Mouse (Mus musculus) right cerebral cortex, postnatal 4 days (tissue): Measurements from ENCODE around the gene Ptprm.
A peak's percentile ranks its signal among the peaks of the same experiment; 100 is the strongest.

ENCODE experiments used
- DNase-seq: peaks from one replicate; pipeline ENCODE4 v3.0.0-alpha.2; 2022

Ptprm gene

DNA sequence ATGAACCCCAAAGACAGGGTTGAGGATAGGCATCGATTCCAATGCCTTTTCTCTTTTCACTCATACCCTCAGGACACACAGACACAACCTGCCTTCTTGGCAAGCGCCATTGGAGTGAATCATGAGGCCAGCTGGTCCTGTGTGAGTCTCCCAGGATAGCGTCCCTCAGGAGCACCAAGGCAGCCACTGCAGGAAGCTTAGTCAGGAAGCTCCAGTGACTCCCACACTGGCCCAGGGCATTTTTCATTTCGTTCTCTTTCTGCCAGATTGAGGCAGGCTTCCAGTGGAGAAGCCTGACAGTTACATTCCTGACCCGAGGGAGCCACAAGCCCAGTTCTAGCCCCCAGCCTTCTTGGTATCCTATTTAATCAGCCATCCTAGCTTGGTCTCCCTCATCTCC is 393.3 kb downstream of the Ptprm start:
- no peak for DNase-seq

DNA sequence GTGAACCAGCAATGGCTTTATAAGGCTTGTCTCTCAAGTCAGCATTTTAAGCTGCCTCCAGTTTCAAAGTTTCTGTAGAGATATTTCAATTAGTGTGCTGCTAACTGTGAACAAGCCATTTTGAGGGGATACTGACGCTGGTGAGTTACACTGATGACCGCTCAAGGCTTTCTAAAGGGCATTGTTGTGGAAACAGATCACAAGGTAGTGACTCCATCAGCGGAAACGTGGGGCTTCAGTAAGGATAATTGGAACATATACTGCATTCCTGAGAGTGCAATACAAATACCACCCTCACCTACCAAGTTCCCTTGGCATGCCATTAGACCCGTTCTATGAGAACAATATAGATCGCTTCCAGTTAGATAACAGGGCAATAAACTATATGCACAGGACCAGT is 393.7 kb downstream of the Ptprm start:
- DNase-seq = no peak

DNA sequence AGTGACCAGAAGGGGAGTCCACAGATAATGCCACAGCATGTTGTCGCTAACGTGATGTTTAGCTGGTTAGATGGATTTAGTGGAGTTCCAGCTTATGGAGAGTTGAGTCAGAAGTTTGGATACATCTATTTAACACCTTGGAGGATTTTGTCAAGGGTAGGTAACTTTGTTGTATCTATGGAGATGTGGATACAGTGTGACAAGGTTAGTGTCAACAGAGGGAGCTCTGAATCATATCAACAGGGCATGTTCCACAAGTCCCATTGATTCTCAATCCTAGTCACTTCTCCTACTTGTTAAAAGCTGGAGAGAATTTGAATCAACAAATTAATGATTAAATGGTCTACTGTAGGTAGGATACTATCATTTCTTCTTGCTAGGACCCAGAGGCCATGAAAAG is 394.4 kb downstream of the Ptprm start:
- no peak for DNase-seq

DNA sequence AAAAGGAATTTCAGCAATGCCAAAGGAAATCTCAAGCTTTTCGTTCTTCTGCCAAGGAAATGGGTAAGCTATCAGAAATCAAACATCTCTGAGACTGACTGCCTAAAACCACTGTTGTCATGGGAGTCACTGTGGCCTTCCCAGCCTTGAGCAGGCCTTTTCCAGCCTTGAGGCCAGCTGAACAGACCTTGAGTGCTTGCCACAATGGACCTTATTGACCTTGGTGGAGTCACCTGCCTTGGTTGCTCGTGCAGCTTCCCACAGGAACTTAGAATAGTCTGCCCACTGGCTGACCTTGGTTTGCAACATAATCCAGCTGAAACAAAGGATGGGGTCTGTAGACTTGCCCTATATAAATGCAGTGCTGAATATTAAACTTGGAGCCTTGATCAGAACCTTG is 395.5 kb downstream of the Ptprm start:
- no peak for DNase-seq

DNA sequence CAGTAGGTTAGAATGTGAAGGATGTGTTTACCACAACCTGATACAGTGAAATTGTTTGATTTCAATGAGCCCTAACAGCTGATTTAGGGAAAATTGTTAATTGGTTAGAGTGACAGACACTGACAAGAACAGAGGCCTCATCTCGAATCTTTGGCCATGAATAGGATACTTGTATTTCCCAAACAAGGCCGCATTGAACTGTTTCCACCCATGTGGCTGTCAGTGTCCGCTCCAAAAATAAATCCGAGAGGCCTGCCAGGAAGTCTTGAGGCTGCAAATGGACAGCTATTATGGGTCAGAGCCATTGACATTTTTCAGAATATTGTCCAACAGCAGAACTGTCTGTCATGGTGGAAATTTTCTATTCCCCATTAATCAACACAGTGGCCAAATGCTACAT is 409.8 kb downstream of the Ptprm start:
- DNase-seq = no peak

DNA sequence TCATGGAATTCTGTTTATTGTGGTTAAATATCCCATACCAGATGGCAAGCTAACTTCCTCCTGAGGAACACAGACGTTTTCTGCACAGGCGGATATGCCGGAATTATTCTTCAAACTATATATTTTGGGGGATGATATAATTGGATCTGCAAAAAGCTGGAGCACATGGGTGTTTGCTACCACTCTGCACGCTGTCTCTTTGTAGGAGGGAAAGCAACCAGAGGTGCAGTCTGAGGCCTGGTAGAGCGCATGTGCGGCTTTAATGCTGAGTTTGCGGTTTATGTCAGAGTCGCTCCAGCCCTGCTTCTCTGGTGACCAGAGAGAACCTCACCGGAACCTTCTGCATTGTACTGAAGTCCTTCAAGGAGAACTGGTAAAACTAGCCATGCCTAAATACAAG is 410.7 kb downstream of the Ptprm start:
- peak; percentile 10 for DNase-seq

DNA sequence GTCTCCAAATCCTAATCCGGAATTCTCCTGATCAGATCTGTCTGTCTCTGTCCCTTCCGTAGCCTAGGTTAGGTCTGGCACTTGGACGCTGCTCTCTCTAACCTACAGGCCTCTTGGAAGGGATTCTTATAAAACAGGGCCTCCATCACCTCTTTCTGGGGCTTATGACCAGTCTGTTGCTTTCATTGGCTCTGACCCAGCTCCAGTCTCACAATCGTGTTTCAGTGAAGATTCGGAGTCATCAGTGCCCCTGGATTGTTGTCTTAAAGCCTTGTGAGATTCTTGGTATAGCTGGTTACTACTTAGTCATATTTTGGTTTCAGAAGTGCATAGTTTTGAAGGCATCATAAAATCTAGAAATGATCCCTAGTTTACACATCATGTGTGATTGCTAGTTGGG is 428.6 kb downstream of the Ptprm start:
- no peak for DNase-seq

DNA sequence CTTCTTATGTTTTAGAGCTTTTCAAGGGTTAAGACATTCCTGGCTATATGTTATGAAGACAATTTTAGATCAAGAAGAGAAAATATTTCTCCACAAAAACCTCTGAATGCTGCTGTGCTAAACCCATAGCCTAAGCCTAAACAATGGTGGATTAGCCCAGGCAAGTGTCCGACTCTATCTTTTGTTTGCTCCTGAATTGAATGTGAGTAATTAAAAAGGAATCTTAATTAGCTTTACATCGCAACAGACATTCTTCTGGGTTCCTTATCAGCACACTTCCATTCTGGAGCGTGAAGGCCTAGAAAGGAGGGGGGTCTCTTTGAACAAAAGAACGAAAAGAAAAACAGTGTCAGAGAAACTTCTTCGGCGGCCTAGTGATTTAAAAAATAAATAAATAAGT is 439.6 kb downstream of the Ptprm start:
- DNase-seq = no peak

DNA sequence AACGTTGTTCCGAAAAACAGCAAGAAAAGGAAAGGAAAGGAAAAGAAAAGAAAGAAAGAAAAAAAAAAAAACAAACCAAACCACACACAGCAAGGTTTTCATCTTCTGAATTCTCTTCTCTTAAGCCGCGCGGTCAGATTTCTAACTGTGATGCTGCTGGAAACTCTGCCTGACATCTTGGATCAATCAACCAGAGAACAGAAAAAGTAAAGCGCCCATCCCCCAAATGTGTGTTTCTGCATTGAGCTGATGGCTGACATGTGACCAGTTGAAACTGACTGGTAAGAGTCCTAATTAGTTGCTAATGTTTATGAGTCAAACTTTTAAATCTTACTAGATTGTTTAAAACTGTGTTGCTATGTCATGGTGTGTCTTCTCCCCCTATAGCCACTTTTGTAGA is 441.7 kb downstream of the Ptprm start:
- DNase-seq = no peak

DNA sequence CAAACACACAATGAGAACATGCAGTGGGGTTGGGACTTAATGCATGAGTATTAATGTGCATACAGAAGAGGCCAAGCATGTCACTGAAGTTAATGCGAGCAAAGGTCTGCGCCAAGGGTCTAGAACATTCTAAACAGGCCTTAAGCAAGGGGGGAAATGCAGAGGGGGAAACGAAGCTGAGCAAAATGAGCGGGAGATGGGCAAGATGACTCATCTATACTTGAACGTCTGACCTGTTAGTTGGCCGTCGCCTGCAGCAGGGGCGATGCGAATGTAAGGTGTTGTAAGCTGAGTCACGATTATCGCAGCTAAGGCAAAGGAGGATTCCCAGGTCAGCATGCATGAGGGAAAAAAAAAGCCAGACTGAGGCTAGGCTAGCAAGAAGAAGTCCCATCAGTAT is 442.1 kb downstream of the Ptprm start:
- DNase-seq = no peak

DNA sequence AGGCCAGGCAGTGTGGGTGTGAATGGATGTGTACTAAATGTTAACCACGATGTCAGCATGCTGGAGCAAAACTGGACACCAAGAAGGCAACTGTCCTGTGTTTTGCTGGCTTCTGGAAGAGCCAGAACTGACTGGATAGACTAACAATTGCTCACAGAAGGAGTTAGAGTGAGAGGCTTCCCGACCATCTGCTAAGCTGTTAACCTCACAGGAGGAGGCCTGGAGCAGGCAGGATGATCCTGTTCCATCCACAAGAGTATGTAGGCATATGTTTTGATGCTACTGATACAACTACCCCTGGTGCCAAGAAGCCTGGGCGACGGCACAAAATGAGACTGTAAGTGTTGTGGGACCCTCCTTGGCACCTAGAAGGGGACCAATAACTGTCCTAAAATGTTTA is 444.4 kb downstream of the Ptprm start:
- DNase-seq = no peak

DNA sequence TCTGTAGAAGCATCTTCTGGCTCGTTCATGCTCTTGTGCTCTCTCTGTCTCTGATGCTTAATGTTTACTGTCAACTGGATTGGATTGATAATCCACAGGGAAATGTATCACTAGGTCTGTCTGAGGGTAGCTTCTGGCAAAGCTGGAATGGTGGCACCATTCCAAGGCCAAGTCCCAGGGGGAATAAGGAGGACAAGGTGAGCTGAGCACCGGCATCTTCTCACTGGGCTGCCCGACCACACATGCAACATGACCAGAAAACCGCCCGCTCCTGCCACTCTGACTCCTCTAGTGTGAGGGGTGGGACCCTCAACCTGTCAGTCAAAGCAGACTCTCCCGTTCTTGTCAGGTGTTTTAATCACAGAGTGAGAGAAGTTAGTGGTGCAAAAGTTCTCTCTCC is 445.3 kb downstream of the Ptprm start:
- no peak for DNase-seq

DNA sequence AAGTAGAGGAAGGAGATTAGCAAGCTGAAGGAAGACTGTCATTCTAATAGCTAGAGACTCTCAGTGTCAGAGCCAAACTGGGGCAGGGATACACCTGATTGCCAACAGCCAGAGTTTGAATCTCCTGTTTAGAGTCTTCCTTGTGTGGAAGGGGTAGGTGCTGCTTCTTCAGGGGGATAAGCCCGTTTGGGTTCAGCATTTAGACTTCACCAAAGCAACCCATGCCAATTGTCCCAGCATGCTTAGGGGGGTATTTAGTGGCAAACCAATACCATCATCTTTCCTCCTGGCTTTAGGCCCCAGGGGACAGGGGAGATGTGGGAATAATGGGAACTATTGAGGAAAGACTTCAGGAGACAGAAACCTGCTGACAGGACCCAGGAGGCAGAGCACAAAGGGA is 460.1 kb downstream of the Ptprm start:
- DNase-seq = no peak

DNA sequence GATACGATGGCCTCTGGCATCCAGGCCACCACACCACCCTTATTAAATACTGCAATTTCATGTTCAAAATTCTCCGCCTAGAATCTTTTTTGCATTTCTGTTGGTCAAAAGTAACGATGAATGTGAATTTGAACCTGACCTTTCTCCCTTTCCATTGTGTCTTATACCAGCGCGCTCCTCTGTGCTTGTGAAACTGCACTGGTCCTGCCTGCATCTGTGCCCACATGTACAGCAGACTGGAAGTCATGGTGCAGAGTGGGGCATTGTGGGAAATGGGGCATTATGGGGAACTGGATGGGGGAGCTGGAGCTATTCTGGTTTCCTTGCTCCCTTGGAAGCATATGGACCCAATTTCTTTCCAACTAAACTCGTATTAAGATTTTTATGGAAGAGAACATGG is 462.3 kb downstream of the Ptprm start:
- DNase-seq = no peak

DNA sequence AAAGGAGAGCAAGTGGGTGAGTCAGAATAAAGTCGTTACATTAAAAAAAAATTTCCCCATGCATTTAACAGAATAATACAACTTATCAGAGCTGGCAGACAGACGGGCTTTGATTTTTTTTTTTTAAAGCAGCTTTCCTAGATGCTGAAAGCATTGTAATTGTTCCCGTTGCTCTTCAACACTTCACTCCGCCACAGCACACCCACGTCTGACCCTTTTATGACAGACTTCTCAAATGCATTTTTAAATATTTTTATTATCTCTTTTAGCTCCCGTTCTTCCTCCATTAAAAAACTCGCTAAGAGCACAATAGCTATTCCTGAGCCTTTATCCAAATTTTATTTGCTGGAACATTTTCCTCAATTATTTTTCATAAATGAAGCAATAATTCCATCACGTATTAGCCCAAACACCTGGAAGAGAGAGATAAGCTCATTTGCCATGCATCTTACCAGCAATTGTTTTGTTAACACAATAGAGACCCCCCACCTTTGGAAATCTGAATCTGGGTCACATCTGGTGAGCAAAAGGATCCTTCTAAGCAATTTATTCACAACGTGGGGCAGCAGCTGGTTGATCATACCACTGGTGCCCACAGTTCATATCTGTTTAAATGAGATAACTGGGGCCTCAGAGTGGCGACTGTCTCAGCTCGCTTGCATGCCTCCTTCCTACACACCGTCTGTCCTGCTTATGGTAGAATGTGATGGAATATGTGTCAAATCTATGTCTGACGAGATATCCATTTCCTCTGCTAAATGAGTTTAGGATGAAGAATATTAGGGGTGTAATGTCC is 463.0 kb downstream of the Ptprm start:
- no peak for DNase-seq

DNA sequence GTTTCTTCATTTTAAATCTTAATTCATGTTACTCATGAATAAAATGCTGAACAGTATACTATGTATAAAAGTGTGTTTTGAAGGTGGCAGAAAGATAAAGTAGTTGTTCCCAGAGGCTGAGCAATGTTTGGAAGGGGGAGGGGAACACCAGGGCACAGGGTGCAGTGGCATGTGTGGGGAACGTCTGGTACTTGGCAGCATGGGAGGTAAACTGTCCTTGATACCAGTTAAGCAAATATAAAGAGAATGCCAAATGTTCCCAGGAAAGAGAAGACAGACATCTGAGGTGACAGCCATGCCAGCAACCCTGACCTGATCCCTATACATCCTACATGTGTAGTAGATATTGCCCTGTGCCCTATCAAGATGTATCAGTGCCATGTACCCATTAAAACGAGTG is 472.0 kb downstream of the Ptprm start:
- DNase-seq = no peak

DNA sequence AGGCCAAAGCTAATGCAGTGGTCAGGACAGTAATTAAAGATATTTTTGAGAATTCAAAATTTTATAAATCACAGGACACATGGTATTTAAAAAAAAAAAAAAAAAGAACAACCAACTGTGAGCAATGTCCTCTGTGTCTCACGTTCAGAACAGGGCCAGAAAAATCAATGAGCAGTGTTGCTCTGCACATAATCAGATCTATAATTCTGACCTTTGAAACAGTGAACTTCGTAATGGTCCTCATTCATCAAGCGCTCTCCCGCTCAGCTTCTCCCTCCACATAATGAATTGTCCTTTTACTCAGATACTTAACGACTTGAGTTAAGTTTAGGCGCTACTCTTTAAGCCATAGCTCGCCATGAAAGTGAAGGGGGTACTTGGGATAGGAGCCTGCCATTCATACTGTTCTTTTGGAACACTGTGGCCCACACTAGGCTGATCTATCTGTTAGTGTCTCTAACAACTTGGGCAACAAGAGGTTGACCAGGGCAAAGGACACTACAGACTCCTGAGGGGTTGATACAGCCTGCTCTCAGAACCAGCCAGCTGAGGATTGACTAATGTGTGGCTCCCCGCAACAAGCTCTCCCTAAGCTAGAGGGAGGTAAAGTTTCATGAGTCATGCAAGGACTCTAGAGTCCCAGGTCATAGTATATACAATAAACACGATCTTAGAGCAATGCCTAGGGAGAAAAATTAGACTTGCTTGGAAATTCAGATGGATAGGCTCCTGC is 473.1 kb downstream of the Ptprm start:
- no peak for DNase-seq

DNA sequence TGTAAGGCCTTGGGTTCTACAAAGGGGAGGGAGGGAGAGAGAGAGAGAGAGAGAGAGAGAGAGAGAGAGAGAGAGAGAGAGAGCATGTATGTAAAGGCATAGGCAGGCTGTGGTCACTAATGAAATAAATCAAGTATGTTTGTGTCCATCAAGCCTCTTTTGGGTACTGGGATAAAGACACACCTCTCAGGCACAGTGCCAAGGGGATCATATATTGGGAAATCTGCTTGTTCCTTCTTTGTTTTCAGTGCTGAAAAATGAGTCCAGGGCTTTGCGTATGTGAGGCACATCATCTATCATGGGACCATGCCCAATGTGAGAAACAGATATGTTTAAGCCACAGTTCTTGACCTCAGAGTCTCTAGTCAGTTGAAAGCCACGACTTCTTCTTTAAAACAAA is 475.1 kb downstream of the Ptprm start:
- DNase-seq = no peak

DNA sequence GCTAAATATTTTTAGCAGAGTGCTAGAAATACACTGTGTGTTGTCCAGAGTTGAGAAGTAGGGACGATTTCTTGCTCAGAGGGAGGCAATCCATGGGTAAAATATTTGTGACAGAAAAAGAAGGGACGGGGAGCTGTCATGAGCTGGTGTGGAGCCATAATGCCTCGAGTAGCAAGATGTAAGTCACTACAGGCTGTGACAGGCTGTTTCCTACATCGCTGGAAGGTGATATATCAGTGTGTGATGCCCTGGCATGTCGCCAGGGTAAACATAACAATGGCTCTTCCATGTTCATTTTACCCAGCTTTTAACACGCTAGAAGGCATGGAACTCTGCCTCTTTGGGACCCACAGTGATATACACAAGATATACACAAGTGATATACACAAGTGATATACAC is 476.7 kb downstream of the Ptprm start:
- no peak for DNase-seq

DNA sequence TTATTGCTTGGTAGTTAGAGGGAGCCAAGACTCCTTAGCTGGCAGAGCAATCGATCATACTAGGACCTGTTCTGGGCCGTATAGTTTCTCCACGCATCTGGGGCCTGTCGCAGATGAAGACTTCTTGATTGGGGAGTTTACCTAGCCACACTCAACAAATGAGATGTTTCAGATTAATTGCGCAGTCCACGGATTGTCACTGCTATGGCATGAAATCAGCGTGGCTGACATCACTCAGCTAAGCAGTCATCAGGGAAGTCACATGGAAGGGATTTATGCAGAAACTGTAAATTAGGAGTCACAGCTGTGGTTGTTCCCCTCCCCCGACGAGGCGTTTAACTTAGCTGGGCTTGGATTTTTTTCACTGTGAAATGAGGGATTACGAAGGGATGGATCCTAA is 479.4 kb downstream of the Ptprm start:
- no peak for DNase-seq

DNA sequence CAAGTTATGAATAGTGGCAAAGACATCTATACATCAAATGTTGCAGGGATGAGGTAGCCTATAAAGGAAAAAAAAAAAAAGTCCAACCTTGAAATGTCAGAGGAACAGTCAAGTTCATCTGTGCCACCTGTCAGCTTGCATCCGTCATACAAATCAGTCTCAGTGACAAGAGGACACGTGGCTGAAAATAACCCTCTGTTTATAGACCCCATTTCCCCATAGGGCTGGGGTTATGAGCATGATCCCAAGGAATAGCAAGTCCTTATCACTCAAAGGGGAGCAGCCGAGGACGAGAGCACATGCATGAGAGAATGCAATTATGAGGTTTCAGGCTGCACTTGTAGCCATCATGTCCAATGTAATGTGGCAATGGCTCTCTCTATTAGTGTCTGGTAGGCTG is 482.9 kb downstream of the Ptprm start:
- DNase-seq = no peak

DNA sequence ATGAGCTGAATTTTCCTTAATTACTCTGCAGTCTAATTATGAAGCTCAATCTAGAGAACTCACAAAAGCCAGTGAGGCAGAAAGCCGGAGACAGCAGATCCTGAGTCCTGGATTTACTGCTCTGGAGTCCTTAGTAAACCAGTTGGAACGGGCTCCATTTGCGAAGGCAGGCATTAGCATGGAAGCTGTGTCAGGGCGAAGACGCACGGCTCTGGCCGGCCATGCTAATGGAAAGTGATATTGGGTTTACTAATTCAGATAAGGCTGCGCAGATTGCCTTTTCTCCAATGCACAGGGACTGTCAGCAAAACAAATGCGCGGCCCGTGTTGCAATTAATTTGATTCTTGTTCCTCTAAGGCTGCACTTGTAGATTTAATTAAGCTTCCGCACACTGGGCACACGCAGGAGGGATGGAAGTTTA is 484.7 kb downstream of the Ptprm start:
- DNase-seq = peak; percentile 21

DNA sequence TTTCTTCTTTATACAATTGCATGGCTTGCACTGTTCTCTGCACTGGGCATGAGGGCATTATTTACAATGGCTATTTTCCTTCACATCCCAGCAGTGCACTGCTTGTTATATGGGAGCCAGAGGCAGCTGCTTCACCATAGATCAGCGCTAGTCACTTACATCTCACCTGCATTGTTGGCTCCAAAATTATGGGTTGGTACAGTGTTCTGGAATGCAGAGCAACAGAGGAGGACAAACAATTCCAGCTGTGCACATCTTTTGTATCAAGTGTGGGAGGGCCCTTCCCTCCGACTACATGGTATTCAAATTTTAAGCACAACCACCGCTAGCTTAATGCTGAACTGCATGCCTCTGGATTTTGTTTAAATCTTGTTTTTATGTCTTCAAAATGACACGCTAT is 489.8 kb downstream of the Ptprm start:
- DNase-seq = no peak

DNA sequence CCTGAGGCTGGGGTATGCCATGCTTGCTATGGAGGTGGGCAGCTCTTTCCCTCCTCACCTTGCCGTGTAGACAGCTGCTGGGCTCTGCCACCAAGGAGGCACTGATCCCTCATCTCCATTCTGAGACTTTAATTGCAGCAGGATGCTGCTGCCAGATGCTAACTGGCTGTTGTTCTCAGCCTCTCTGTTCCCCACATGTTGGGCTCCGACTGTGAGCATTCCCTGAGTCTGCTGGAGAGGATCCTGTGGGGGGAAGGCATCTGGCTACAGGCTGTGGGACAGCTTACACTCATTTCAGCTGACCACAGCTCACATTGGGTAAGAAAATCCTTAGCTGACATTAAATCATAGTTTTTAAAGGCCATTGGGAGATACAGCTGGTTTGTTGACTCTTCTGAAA is 492.7 kb downstream of the Ptprm start:
- no peak for DNase-seq

DNA sequence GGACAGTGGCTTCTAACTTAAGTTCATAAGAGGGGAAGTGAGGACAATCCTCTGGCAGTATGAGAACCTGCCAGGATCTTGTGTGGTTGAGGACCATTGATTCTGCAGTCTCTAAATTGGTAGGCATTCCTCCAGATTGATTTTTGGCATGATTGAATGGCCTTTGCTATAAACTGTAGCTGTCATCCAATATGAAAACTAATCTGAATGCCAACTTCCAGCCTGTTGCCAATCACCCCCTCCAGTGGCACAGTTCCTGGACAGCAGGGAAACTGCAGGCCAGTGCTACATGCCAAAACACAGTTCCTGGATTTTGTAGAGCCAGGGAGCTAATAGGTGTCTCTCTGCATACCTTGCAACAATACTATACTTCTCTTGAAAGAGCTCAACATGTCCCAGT is 495.5 kb downstream of the Ptprm start:
- no peak for DNase-seq
